Mouse (Mus musculus) thymus, adult 2 months (tissue): ENCODE data around the gene Wrnip1.

Experiments
- CTCF ChIP-seq: fragments of 200-500 bp; IDR thresholded peaks from 2 replicates; pipeline ENCODE4 v1.5.1; 2012; ENCODE audit warnings: mild to moderate bottlenecking, control low read depth, low read length, moderate library complexity, borderline replicate concordance; ENCODE audit not compliant: control insufficient read depth, poor library complexity, insufficient read depth; ENCODE audit errors: extremely low read depth
- POLR2A ChIP-seq: fragments of 200-500 bp; IDR thresholded peaks from 2 replicates; pipeline ENCODE4 v1.6.1; 2012; ENCODE audit warnings: mild to moderate bottlenecking, low read length, control low read depth, moderate library complexity; ENCODE audit not compliant: control insufficient read depth, poor library complexity, insufficient read depth; ENCODE audit errors: extremely low read depth

GRCm38 (mm10) chr13:32865591-32865990 lies 63.8 kb downstream of the Wrnip1 start:
- no peak for TF ChIP-seq CTCF
- no peak for TF ChIP-seq POLR2A
